Comparison of ENCODE assay signal across 10 mouse cellular contexts in genomic region chr10:127664166-127664565, GRCm38 (mm10). TPM values are rescaled to one million over a fixed set of nuclear protein-coding genes. Genes with fewer than 3 reads are reported as not detected.
DNase-seq lines count a peak whose midpoint lies in the region; ATAC-seq and TF ChIP-seq lines count a peak whose summit lies in the region.
"Had no signal": no experiment of that assay in that cellular context is flagged by ENCODE, and none has a peak within 500 bp of the region (broad histone marks: within the 10 kb centered on the region; RNA-seq: fewer than 3 reads in every experiment).

No protein-coding gene starts in this region.

- H3K9ac ChIP-seq in hindbrain, embryonic 16.5 days (ENCODE audit: low read depth, low read length): no peak overlapping the region
- no peak overlapping the region for H3K9ac ChIP-seq in intestine, embryonic 14.5 days (ENCODE audit: low read length)
- H3K9ac ChIP-seq in stomach, postnatal 0 days (ENCODE audit: low read length): no peak overlapping the region
- H3K9ac ChIP-seq: forebrain, postnatal 0 days had no signal

- no peaks in the 10 kb centered on the region for H3K9me3 ChIP-seq in hindbrain, embryonic 10.5 days
- no peaks in the 10 kb centered on the region for H3K9me3 ChIP-seq in hindbrain, embryonic 16.5 days (ENCODE audit: control insufficient read depth, low read length)
- no peaks in the 10 kb centered on the region for H3K9me3 ChIP-seq in intestine, embryonic 14.5 days (ENCODE audit: control insufficient read depth, low read length)
- H3K9me3 ChIP-seq in stomach, postnatal 0 days (ENCODE audit: control insufficient read depth, low read length): no peaks in the 10 kb centered on the region

- WGBS in hindbrain, embryonic 10.5 days: 15% methylated on average over 16 of the region's 16 CpGs
- WGBS in hindbrain, embryonic 16.5 days: 14% methylated on average over 16 of the region's 16 CpGs
- 42% methylated on average over 16 of the region's 16 CpGs for WGBS in intestine, embryonic 14.5 days
- 61% methylated on average over 16 of the region's 16 CpGs for WGBS in stomach, postnatal 0 days

- DNase-seq in hindbrain, embryonic 10.5 days (ENCODE audit: low spot score): peak; percentile 10
- peak; percentile 11 for DNase-seq in ovary, postnatal 36 days (ENCODE audit: low spot score)
- no peak for DNase-seq in ovary, adult 18-20 months (ENCODE audit: low spot score)
- DNase-seq in intestine, embryonic 14.5 days (ENCODE audit: low spot score): no peak
- DNase-seq in stomach, postnatal 0 days (ENCODE audit: low spot score): no peak
- no peak for DNase-seq in gastrocnemius, postnatal 36 days
- DNase-seq in cerebellum, adult 8-10 months: no peak
- DNase-seq: forebrain, postnatal 0 days; kidney, postnatal 14 days had no signal

- H3K27ac ChIP-seq in hindbrain, embryonic 10.5 days: no peak overlapping the region
- no peak overlapping the region for H3K27ac ChIP-seq in hindbrain, embryonic 16.5 days (ENCODE audit: low read depth, low read length)
- no peak overlapping the region for H3K27ac ChIP-seq in intestine, embryonic 14.5 days (ENCODE audit: low read depth)
- H3K27ac ChIP-seq in stomach, postnatal 0 days (replicated peaks): no peak overlapping the region; the same call in 1 of the 2 replicates

- no peak for ATAC-seq in hindbrain, embryonic 16.5 days
- ATAC-seq in intestine, embryonic 14.5 days (replicated peaks; ENCODE audit: low FRiP score, low TSS enrichment, low read depth): no peak
- ATAC-seq in stomach, postnatal 0 days (ENCODE audit: low FRiP score, low TSS enrichment): no peak
- ATAC-seq: forebrain, postnatal 0 days had no signal

- intact Hi-C loops in gastrocnemius, postnatal 36 days (cut with DNase I): no loop called here

- peaks cover 91% of the 10 kb centered on the region for H3K4me1 ChIP-seq in hindbrain, embryonic 10.5 days (replicated peaks)
- H3K4me1 ChIP-seq in hindbrain, embryonic 16.5 days (ENCODE audit: control insufficient read depth, insufficient read depth, low read depth, low read length): peaks cover 28% of the 10 kb centered on the region
- H3K4me1 ChIP-seq in intestine, embryonic 14.5 days (replicated peaks; ENCODE audit: control insufficient read depth, insufficient read depth, low read length): peaks cover 71% of the 10 kb centered on the region
- peaks cover 25% of the 10 kb centered on the region for H3K4me1 ChIP-seq in stomach, postnatal 0 days (replicated peaks; ENCODE audit: control insufficient read depth, insufficient read depth)

- no peak overlapping the region for H3K4me2 ChIP-seq in hindbrain, embryonic 16.5 days (ENCODE audit: low read length)
- H3K4me2 ChIP-seq in intestine, embryonic 14.5 days (ENCODE audit: low read length): peak overlapping the region; percentile 85
- H3K4me2 ChIP-seq in stomach, postnatal 0 days (replicated peaks; ENCODE audit: low read depth): peak overlapping the region; percentile 84; the same call in 1 of the 2 replicates

- H3K36me3 ChIP-seq in hindbrain, embryonic 10.5 days: peaks cover 20% of the 10 kb centered on the region; the same call in 1 of the 2 replicates
- H3K36me3 ChIP-seq in hindbrain, embryonic 16.5 days (ENCODE audit: control insufficient read depth, insufficient read depth, low read length): no peaks in the 10 kb centered on the region
- H3K36me3 ChIP-seq in intestine, embryonic 14.5 days (ENCODE audit: control insufficient read depth, insufficient read depth, low read length): peaks cover 27% of the 10 kb centered on the region; the same call in 1 of the 2 replicates
- H3K36me3 ChIP-seq in stomach, postnatal 0 days (ENCODE audit: control insufficient read depth, insufficient read depth, low read length): 0 out of 2 replicates have a peak, but pooled peaks cover 3% of the 10 kb centered on the region

- peak overlapping the region; percentile 69 for H3K4me3 ChIP-seq in hindbrain, embryonic 10.5 days
- no peak overlapping the region for H3K4me3 ChIP-seq in hindbrain, embryonic 16.5 days (ENCODE audit: low read length)
- no peak overlapping the region for H3K4me3 ChIP-seq in intestine, embryonic 14.5 days (ENCODE audit: low read depth, low read length)
- no peak overlapping the region for H3K4me3 ChIP-seq in stomach, postnatal 0 days (ENCODE audit: low read depth, low read length)

- peaks cover 100% of the 10 kb centered on the region for H3K27me3 ChIP-seq in hindbrain, embryonic 10.5 days (ENCODE audit: insufficient read depth, poor library complexity, severe bottlenecking)
- H3K27me3 ChIP-seq in hindbrain, embryonic 16.5 days (replicated peaks; ENCODE audit: control insufficient read depth, insufficient read depth, low read length): peaks cover 46% of the 10 kb centered on the region
- H3K27me3 ChIP-seq in intestine, embryonic 14.5 days (replicated peaks; ENCODE audit: control insufficient read depth, insufficient read depth, low read length): peaks cover 4% of the 10 kb centered on the region; the same call in 1 of the 2 replicates
- H3K27me3 ChIP-seq in stomach, postnatal 0 days (ENCODE audit: control insufficient read depth, insufficient read depth, low read length): no peaks in the 10 kb centered on the region

- no peak for TF ChIP-seq CTCF in stomach, postnatal 0 days (IDR thresholded peaks at IDR 0.05; ENCODE audit: low read depth)

- TF ChIP-seq EP300 in stomach, postnatal 0 days (optimal IDR thresholded peaks at IDR 0.05): no peak

RNA-seq across cellular contexts. Expression of gene Nemp1, which starts 2.5 kb away (rescaled TPM):
- polyA plus RNA-seq in hindbrain, embryonic 10.5 days (2016; fragmentation: Nextera tagmentation; extraction: Ambion mirVana): 7.7 and 10.2 TPM in 2 replicates
- 2.9 and 3.9 TPM in 2 replicates for polyA plus RNA-seq in hindbrain, embryonic 16.5 days (2015; fragmentation: Nextera tagmentation; extraction: Ambion mirVana)
- polyA plus RNA-seq in intestine, embryonic 14.5 days (2014; fragmentation: Nextera tagmentation; extraction: Ambion mirVana): 8.8 and 8.9 TPM in 2 replicates
- 4.1 and 4.5 TPM in 2 replicates for polyA plus RNA-seq in stomach, postnatal 0 days (2015; fragmentation: Nextera tagmentation; extraction: Ambion mirVana)
- 1 to 10 TPM; 1.9 to 2.1 TPM for total RNA-seq in gastrocnemius, postnatal 36 days (2021)

RNA-seq across cellular contexts. Expression of gene Nab2, which starts 4.2 kb away (rescaled TPM):
- 6.6 and 6.8 TPM in 2 replicates for polyA plus RNA-seq in hindbrain, embryonic 10.5 days (2016; fragmentation: Nextera tagmentation; extraction: Ambion mirVana)
- polyA plus RNA-seq in hindbrain, embryonic 16.5 days (2015; fragmentation: Nextera tagmentation; extraction: Ambion mirVana): 2.2 and 3.2 TPM in 2 replicates
- polyA plus RNA-seq in intestine, embryonic 14.5 days (2014; fragmentation: Nextera tagmentation; extraction: Ambion mirVana): 7.4 and 7.5 TPM in 2 replicates
- 6.8 and 8.9 TPM in 2 replicates for polyA plus RNA-seq in stomach, postnatal 0 days (2015; fragmentation: Nextera tagmentation; extraction: Ambion mirVana)
- total RNA-seq in gastrocnemius, postnatal 36 days (2021): 1 to 10 TPM; 2.3 to 4.4 TPM

RNA-seq across cellular contexts. Expression of gene Stat6, which starts 21.4 kb away (rescaled TPM):
- 8.9 and 9.5 TPM in 2 replicates for polyA plus RNA-seq in hindbrain, embryonic 10.5 days (2016; fragmentation: Nextera tagmentation; extraction: Ambion mirVana)
- 6.0 and 8.0 TPM in 2 replicates for polyA plus RNA-seq in hindbrain, embryonic 16.5 days (2015; fragmentation: Nextera tagmentation; extraction: Ambion mirVana)
- polyA plus RNA-seq in intestine, embryonic 14.5 days (2014; fragmentation: Nextera tagmentation; extraction: Ambion mirVana): 28.5 and 29.4 TPM in 2 replicates
- polyA plus RNA-seq in stomach, postnatal 0 days (2015; fragmentation: Nextera tagmentation; extraction: Ambion mirVana): 31.4 and 34.6 TPM in 2 replicates
- 10 to 100 TPM; 15.4 to 15.5 TPM for total RNA-seq in gastrocnemius, postnatal 36 days (2021)

RNA-seq across cellular contexts. Expression of gene Myo1a, which starts 40.8 kb away (rescaled TPM):
- polyA plus RNA-seq in hindbrain, embryonic 10.5 days (2016; fragmentation: Nextera tagmentation; extraction: Ambion mirVana): 0.37 and 0.51 TPM in 2 replicates
- polyA plus RNA-seq in hindbrain, embryonic 16.5 days (2015; fragmentation: Nextera tagmentation; extraction: Ambion mirVana): 0.52 and 0.73 TPM in 2 replicates
- 11.5 and 15.3 TPM in 2 replicates for polyA plus RNA-seq in intestine, embryonic 14.5 days (2014; fragmentation: Nextera tagmentation; extraction: Ambion mirVana)
- 39.3 and 42.1 TPM in 2 replicates for polyA plus RNA-seq in stomach, postnatal 0 days (2015; fragmentation: Nextera tagmentation; extraction: Ambion mirVana)
- under 1 TPM; 0.15 to 0.18 TPM for total RNA-seq in gastrocnemius, postnatal 36 days (2021)

RNA-seq across cellular contexts. Expression of gene Lrp1, which starts 43.2 kb away (rescaled TPM):
- 55.7 and 71.7 TPM in 2 replicates for polyA plus RNA-seq in hindbrain, embryonic 10.5 days (2016; fragmentation: Nextera tagmentation; extraction: Ambion mirVana)
- polyA plus RNA-seq in hindbrain, embryonic 16.5 days (2015; fragmentation: Nextera tagmentation; extraction: Ambion mirVana): 109 and 125 TPM in 2 replicates
- polyA plus RNA-seq in intestine, embryonic 14.5 days (2014; fragmentation: Nextera tagmentation; extraction: Ambion mirVana): 92.1 and 96.6 TPM in 2 replicates
- 32.7 and 37.4 TPM in 2 replicates for polyA plus RNA-seq in stomach, postnatal 0 days (2015; fragmentation: Nextera tagmentation; extraction: Ambion mirVana)
- total RNA-seq in gastrocnemius, postnatal 36 days (2021): 10 to 100 TPM; 48.6 to 49.1 TPM

Comparison
In these comparisons a context has a peak if more than half of its experiments do, and no peak if none do; other contexts are left out.
1. DNase-seq: peak in hindbrain, embryonic 10.5 days (single experiment) and ovary, postnatal 36 days (single experiment); none in ovary, adult 18-20 months (single experiment), intestine, embryonic 14.5 days (single experiment), stomach, postnatal 0 days (single experiment), gastrocnemius, postnatal 36 days (0 of 2) and cerebellum, adult 8-10 months (single experiment).